ENCODE assay signal across 7 mouse cellular contexts in the genomic region with DNA sequence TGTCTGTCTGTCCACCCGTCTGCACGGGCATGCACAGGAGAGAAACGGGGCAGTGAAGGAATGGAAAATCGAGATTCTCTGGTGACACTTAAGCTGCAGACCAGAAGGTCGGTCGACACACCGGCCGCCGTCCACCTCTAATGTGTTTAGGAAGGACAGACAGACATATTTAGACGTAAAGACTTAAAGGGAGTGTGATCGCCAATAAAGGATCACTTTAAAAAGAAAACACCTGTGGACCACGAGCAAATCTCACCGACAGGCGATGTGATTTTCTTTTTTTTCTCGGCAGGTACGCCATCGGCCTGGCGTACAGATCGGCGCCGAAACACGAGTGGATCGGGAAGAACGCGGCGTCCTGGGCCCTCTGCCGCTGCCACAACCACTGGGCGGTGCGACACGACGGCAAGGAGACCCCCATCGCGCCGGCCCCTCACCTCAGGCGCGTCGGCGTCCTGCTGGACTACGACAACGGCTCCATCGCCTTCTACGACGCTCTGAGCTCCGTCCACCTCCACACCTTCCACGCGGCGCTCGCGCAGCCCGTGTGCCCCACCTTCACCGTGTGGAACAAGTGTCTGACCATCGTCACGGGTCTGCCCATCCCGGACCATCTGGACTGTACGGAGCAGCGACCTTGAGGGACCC. TPM values are rescaled to one million over a fixed set of nuclear protein-coding genes. Genes with fewer than 3 reads are reported as not detected.
A peak's percentile ranks its signal among the peaks of the same experiment; 100 is the strongest.
DNase-seq lines count a peak whose midpoint lies in the region; ATAC-seq lines count a peak whose summit lies in the region.
"Not testable (repeated sequence)": the region's sequence is repeated elsewhere in the genome, so short reads cannot be mapped to it uniquely, and the experiment has no call there.

No protein-coding gene starts in this region.

- peaks cover 54% of the 10 kb centered on the region for H3K9me3 ChIP-seq in embryonic facial prominence, embryonic 13.5 days
- H3K9me3 ChIP-seq in liver, embryonic 11.5 days (ENCODE audit: control insufficient read depth, low read length): peaks cover 62% of the 10 kb centered on the region
- peaks cover 33% of the 10 kb centered on the region for H3K9me3 ChIP-seq in midbrain, embryonic 16.5 days (replicated peaks; ENCODE audit: control insufficient read depth, low read length, poor library complexity, severe bottlenecking)

- peak; percentile 46 to 63 for DNase-seq in adrenal gland, postnatal 4 days (ENCODE audit: low spot score in 2 of 2)
- DNase-seq in heart, adult 9 months (ENCODE audit: low spot score in 2 of 2): peak; percentile 4 to 59
- peak; percentile 57 for DNase-seq in kidney, adult 9 months
- peak; percentile 70 for DNase-seq in liver, embryonic 11.5 days (ENCODE audit: low spot score)
- DNase-seq in spleen, postnatal 4 days (ENCODE audit: low spot score in 2 of 2): peak; percentile 69 to 85

- not testable (repeated sequence) for H3K27ac ChIP-seq in embryonic facial prominence, embryonic 13.5 days; liver, embryonic 11.5 days (ENCODE audit: low read depth, low read length); midbrain, embryonic 16.5 days (ENCODE audit: low read length)

- not testable (repeated sequence) for H3K4me2 ChIP-seq in embryonic facial prominence, embryonic 13.5 days; liver, embryonic 11.5 days; midbrain, embryonic 16.5 days (ENCODE audit: low read length)

- not testable (repeated sequence) for H3K27me3 ChIP-seq in embryonic facial prominence, embryonic 13.5 days; liver, embryonic 11.5 days (replicated peaks; ENCODE audit: control insufficient read depth, insufficient read depth, low read length); midbrain, embryonic 16.5 days (ENCODE audit: control insufficient read depth, insufficient read depth, low read depth, low read length)

- peak; percentile 56 for ATAC-seq in embryonic facial prominence, embryonic 13.5 days (ENCODE audit: insufficient number of reproducible peaks, insufficient read depth, low FRiP score, low TSS enrichment, low read depth)
- ATAC-seq in liver, embryonic 11.5 days (replicated peaks; ENCODE audit: low FRiP score): peak; percentile 6; the same call in 1 of the 2 replicates
- peak; percentile 6; the same call in 1 of the 2 replicates for ATAC-seq in midbrain, embryonic 16.5 days

- 93% methylated on average over 56 of the region's 56 CpGs for WGBS in embryonic facial prominence, embryonic 13.5 days
- WGBS in liver, embryonic 11.5 days: 90% methylated on average over 56 of the region's 56 CpGs
- WGBS in midbrain, embryonic 16.5 days: 94% methylated on average over 56 of the region's 56 CpGs

- H3K36me3 ChIP-seq in embryonic facial prominence, embryonic 13.5 days: peaks cover 52% of the 10 kb centered on the region
- peaks cover 50% of the 10 kb centered on the region for H3K36me3 ChIP-seq in liver, embryonic 11.5 days (ENCODE audit: control insufficient read depth, insufficient read depth, low read length)
- peaks cover 37% of the 10 kb centered on the region for H3K36me3 ChIP-seq in midbrain, embryonic 16.5 days (ENCODE audit: control insufficient read depth, insufficient read depth, low read length)

- H3K4me3 ChIP-seq in embryonic facial prominence, embryonic 13.5 days; liver, embryonic 11.5 days (ENCODE audit: low read depth, low read length); midbrain, embryonic 16.5 days (ENCODE audit: low read depth, low read length): not testable (repeated sequence)

- H3K4me1 ChIP-seq in embryonic facial prominence, embryonic 13.5 days; liver, embryonic 11.5 days (replicated peaks; ENCODE audit: control insufficient read depth, insufficient read depth, low read length); midbrain, embryonic 16.5 days (ENCODE audit: control insufficient read depth, insufficient read depth, low read length): not testable (repeated sequence)

- H3K9ac ChIP-seq in embryonic facial prominence, embryonic 13.5 days; liver, embryonic 11.5 days (ENCODE audit: low read depth, low read length); midbrain, embryonic 16.5 days (ENCODE audit: low read depth, low read length): not testable (repeated sequence)

RNA-seq across cellular contexts. Expression of gene Gm21887, which starts 20.8 kb away (rescaled TPM):
- total RNA-seq in adrenal gland, postnatal 4 days (2021): 100 to 1,000 TPM; 355 to 363 TPM
- polyA plus RNA-seq in embryonic facial prominence, embryonic 13.5 days (2015; fragmentation: Nextera tagmentation; extraction: Ambion mirVana): 188 and 256 TPM in 2 replicates
- polyA plus RNA-seq in liver, embryonic 11.5 days (2014; fragmentation: Nextera tagmentation; extraction: Ambion mirVana): 217 and 306 TPM in 2 replicates
- 124 and 217 TPM in 2 replicates for polyA plus RNA-seq in midbrain, embryonic 16.5 days (2015; fragmentation: Nextera tagmentation; extraction: Ambion mirVana)

Comparison
In these comparisons a context has a peak if more than half of its experiments do, and no peak if none do; other contexts are left out.
1. ATAC-seq: peak in every context shown above with its lines; median percentile 56 in embryonic facial prominence, embryonic 13.5 days; 6 in liver, embryonic 11.5 days; 6 in midbrain, embryonic 16.5 days.